Mouse (Mus musculus): ENCODE measurements around the gene Urah. TPM values are rescaled to one million over a fixed set of nuclear protein-coding genes. Genes with fewer than 3 reads are reported as not detected.

Gene Urah
- polyA plus RNA-seq, 1 experiment: 3.3 TPM

DNA sequence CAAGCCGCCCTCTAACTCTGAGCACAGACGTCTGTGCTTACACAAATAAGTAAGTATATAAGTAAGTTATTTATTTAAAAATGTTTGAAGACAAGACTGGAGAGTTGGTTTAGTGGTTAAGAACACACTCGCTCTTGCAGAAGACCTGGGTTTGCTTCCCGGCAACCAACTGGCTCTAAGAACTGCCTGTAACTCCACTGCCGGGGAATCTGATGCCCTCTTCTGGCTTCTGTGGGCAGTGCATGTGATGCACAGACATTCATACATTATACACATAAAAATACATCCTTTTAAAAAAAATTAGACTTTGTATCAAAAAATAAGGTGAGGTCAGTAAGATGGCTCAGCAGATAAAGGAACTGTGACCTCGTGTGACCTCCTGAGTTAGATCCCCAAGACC lies 24.3 kb upstream of the Urah start:
- Histone ChIP-seq H3K27ac (ENCODE audit: control insufficient read depth, insufficient read depth, low read depth, low read length, poor library complexity) (no peak overlapping the region), H3K4me3 (replicated peaks; ENCODE audit: control insufficient read depth, low read depth, low read length) (no peak overlapping the region), H3K4me1 (ENCODE audit: control insufficient read depth, insufficient read depth, low read length) (no peaks in the 10 kb centered on the region)
- WGBS: 80% methylated on average over 6 of the region's 6 CpGs
- TF ChIP-seq POLR2A (IDR thresholded peaks at IDR 0.05; ENCODE audit: borderline replicate concordance, control insufficient read depth, low read depth, low read length): no peak
- no peak; the same call in 1 of the 2 replicates for TF ChIP-seq CTCF (IDR thresholded peaks at IDR 0.05; ENCODE audit: control insufficient read depth, insufficient read depth, low read length)

DNA sequence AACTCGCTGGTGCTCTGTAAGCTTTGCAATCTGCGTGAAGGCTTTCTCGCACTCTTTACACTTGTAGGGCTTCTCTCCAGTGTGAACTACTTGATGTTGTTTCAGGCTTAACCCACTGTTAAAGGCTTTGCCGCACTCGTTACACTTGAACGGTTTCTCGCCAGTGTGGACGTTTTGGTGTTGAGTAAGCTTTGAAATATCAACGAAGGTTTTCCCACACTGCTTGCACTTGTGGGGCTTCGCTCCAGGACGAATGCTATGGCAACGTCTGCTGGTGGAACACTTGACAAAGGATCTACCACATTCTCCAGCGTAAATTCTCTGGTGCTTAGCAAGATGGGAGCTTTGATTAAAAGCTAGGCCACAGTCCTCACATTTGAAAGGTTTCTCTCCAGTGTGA lies 23.1 kb upstream of the Urah start:
- TF ChIP-seq POLR2A (IDR thresholded peaks at IDR 0.05; ENCODE audit: borderline replicate concordance, control insufficient read depth, low read depth, low read length) (no peak), CTCF (IDR thresholded peaks at IDR 0.05; ENCODE audit: control insufficient read depth, insufficient read depth, low read length) (no peak)
- no peak overlapping the region for H3K27ac ChIP-seq (ENCODE audit: control insufficient read depth, insufficient read depth, low read depth, low read length, poor library complexity)
- H3K4me1 ChIP-seq (ENCODE audit: control insufficient read depth, insufficient read depth, low read length): no peaks in the 10 kb centered on the region
- WGBS: 82% methylated on average over 13 of the region's 13 CpGs
- no peak overlapping the region for H3K4me3 ChIP-seq (replicated peaks; ENCODE audit: control insufficient read depth, low read depth, low read length)

DNA sequence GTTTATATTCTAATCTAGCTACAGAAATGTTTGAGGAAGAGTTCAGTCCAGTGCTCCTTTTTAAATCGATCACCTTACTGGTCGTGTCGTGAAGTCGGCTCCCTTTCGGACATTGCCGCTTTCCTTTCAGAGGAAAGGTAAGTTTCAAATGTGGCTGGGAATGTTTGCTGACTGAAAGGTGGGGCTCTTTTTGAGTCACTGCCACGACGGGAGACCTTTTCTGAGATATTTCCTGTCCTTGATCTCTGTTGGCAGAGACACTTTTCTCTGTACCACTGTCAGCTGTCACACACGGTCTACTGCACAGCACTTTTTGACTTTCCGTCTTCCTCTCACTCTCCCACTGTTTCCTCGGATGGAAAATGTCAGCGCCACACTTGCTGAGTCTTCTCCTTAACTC lies 22.0 kb upstream of the Urah start:
- Histone ChIP-seq H3K4me1 (ENCODE audit: control insufficient read depth, insufficient read depth, low read length) (no peaks in the 10 kb centered on the region), H3K4me3 (replicated peaks; ENCODE audit: control insufficient read depth, low read depth, low read length) (no peak overlapping the region), H3K27ac (ENCODE audit: control insufficient read depth, insufficient read depth, low read depth, low read length, poor library complexity) (no peak overlapping the region)
- 83% methylated on average over 12 of the region's 12 CpGs for WGBS
- TF ChIP-seq POLR2A (IDR thresholded peaks at IDR 0.05; ENCODE audit: borderline replicate concordance, control insufficient read depth, low read depth, low read length) (no peak), CTCF (IDR thresholded peaks at IDR 0.05; ENCODE audit: control insufficient read depth, insufficient read depth, low read length) (no peak)

DNA sequence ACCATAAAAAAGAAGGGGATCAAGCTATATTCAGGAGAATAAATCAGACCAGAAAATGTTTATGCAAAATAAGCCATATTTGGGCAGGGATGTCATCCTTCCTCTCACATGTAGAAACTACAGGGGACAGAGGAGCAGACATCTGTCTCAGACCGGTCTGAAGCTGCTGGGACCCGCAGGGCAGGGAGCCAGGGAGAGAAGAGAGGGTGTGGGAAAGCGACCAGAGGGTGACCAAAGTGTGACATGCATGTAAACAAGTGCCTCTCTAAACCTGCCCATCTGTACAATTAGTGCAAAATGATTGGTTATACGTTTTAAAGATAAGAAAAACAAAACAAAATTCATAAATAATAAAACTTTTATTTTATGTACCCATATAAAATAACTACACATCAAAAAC lies 14.6 kb upstream of the Urah start:
- Histone ChIP-seq H3K27ac (ENCODE audit: control insufficient read depth, insufficient read depth, low read depth, low read length, poor library complexity) (no peak overlapping the region), H3K4me1 (ENCODE audit: control insufficient read depth, insufficient read depth, low read length) (no peaks in the 10 kb centered on the region; the same call in 1 of the 2 replicates), H3K4me3 (replicated peaks; ENCODE audit: control insufficient read depth, low read depth, low read length) (no peak overlapping the region)
- TF ChIP-seq POLR2A (IDR thresholded peaks at IDR 0.05; ENCODE audit: borderline replicate concordance, control insufficient read depth, low read depth, low read length) (no peak), CTCF (IDR thresholded peaks at IDR 0.05; ENCODE audit: control insufficient read depth, insufficient read depth, low read length) (no peak)
- WGBS: 75% methylated on average over 4 of the region's 4 CpGs

DNA sequence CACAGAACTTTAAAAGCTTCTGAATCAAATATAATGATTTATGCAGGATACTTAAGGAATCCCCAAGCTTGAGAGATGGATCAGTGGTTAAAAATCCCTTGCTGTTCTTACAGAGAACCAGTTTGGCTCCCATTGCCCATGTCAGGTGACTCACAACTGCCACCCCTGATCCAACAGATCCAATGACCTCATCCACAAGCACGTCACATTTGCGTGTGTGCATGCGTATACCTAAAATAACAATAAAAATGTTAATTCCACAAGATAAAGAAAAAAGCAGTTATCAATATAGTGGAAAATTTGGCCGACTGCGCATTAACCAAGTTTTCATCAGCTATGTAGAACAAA lies 13.5 kb upstream of the Urah start:
- Histone ChIP-seq H3K27ac (ENCODE audit: control insufficient read depth, insufficient read depth, low read depth, low read length, poor library complexity) (no peak overlapping the region), H3K4me3 (replicated peaks; ENCODE audit: control insufficient read depth, low read depth, low read length) (no peak overlapping the region), H3K4me1 (ENCODE audit: control insufficient read depth, insufficient read depth, low read length) (no peaks in the 10 kb centered on the region; the same call in 1 of the 2 replicates)
- 70% methylated on average over 5 of the region's 5 CpGs for WGBS
- TF ChIP-seq POLR2A (IDR thresholded peaks at IDR 0.05; ENCODE audit: borderline replicate concordance, control insufficient read depth, low read depth, low read length) (no peak), CTCF (IDR thresholded peaks at IDR 0.05; ENCODE audit: control insufficient read depth, insufficient read depth, low read length) (no peak)

DNA sequence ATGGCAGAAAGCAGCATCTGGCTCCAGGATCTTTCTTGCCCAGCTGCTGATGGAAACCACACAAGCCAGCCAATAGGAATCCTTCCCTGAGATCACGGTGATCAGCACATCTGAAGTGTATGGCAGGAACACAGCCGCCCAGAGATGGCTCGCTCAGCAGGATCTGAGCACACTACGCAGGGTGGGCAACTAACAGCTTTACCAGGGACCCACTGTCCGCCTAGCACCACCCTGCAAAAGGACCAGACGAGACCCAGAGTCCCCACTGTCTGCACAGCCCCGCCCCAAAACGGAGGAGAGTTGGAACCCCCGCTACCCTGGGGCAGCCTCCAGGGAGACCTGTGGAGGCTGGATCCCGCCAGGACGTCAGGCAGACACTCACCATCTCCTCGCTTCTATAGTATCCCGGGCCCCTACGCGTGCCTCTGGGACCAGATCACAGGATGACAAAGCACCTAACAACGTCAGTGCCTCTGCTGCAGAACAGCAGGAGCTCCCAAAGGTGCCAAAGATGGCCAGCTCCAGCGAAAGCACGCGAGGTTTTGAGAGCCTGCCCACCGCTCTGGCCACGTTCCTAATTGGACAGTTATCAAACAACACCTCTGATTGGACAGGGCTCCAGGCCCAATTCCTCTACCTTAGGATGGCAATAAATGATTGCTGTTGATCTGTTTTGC lies 13.0 kb upstream of the Urah start, which contains the start of gene Zfp941:
TSS of gene Zfp941 (minus strand) at position 526 of the 677 bp plus-strand sequence.
- TF ChIP-seq CTCF (IDR thresholded peaks at IDR 0.05; ENCODE audit: control insufficient read depth, insufficient read depth, low read length) (no peak), POLR2A (IDR thresholded peaks at IDR 0.05; ENCODE audit: borderline replicate concordance, control insufficient read depth, low read depth, low read length) (no peak)
- peak within 1 kb of the TSS; percentile 20 for H3K4me3 ChIP-seq (replicated peaks; ENCODE audit: control insufficient read depth, low read depth, low read length)
- H3K27ac ChIP-seq (ENCODE audit: control insufficient read depth, insufficient read depth, low read depth, low read length, poor library complexity): no peak within 1 kb of the TSS
- no peaks in the 10 kb centered on the region; the same call in 1 of the 2 replicates for H3K4me1 ChIP-seq (ENCODE audit: control insufficient read depth, insufficient read depth, low read length)
- 5% methylated on average over 21 of the region's 21 CpGs for WGBS

DNA sequence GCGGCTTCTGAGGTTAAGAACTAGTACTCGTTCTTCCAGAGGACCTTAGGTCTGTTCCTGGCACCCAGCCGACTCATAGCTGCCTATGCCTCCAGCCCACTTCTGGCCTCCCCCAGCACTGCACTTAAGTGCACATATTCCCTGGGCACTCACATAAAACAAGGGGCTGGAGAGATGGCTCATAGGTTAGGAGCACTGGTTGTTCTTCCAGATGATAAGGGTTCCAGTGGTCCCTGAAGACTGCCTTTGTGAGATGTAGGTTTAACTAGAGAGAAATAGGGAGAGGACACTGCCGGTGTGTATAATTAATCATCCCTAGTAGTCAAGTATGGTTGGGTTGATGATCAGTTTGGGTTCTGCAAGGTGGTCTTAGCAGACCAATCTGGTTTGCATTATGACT lies 12.1 kb upstream of the Urah start:
- TF ChIP-seq CTCF (IDR thresholded peaks at IDR 0.05; ENCODE audit: control insufficient read depth, insufficient read depth, low read length) (no peak), POLR2A (IDR thresholded peaks at IDR 0.05; ENCODE audit: borderline replicate concordance, control insufficient read depth, low read depth, low read length) (no peak)
- Histone ChIP-seq H3K4me3 (replicated peaks; ENCODE audit: control insufficient read depth, low read depth, low read length) (no peak overlapping the region), H3K4me1 (ENCODE audit: control insufficient read depth, insufficient read depth, low read length) (no peaks in the 10 kb centered on the region; the same call in 1 of the 2 replicates), H3K27ac (ENCODE audit: control insufficient read depth, insufficient read depth, low read depth, low read length, poor library complexity) (no peak overlapping the region)
- WGBS: 83% methylated on average over 4 of the region's 4 CpGs

DNA sequence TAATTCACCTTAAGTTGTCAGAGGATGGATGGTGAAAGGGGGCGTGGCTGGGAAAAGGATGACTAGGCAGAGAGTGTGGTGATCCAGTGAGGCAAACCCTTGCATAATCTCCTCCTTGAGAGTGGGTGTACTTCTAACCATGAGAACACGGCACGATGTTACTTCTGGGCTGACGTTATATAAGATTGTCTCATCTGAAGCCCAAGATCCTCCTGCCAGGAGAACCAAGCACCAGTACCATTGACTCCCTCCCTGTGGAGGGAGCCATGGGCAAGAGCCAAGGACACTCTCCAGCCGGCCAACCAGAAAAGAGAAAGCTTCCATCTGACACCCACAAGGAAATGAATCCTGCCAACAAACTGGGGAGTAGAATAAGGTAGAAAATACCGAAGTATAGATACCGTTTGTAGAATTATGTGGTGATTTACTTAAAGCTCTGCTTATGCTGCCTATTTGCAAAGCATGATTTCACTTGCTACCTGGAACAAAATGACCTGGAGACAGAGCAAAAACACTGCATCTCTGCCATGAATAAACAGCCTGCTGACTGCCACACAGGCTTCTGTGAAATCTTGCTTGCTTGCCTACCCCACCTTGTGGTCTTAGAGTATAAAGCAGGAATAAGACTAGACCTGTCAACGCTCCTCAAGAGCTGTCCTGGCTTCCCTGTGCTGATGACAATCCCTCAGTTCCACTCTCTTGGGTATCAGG lies 6.5 kb upstream of the Urah start:
- no peak overlapping the region for H3K27ac ChIP-seq (ENCODE audit: control insufficient read depth, insufficient read depth, low read depth, low read length, poor library complexity)
- 10% methylated on average over 8 of the region's 8 CpGs for WGBS
- H3K4me3 ChIP-seq (replicated peaks; ENCODE audit: control insufficient read depth, low read depth, low read length): no peak overlapping the region
- H3K4me1 ChIP-seq (ENCODE audit: control insufficient read depth, insufficient read depth, low read length): no peaks in the 10 kb centered on the region; the same call in 1 of the 2 replicates
- TF ChIP-seq CTCF (IDR thresholded peaks at IDR 0.05; ENCODE audit: control insufficient read depth, insufficient read depth, low read length) (no peak), POLR2A (IDR thresholded peaks at IDR 0.05; ENCODE audit: borderline replicate concordance, control insufficient read depth, low read depth, low read length) (no peak)

All from bone marrow, adult 2 months (tissue).